Mouse (Mus musculus): ENCODE measurements around the gene Cnn2. TPM values are rescaled to one million over a fixed set of nuclear protein-coding genes. Genes with fewer than 3 reads are reported as not detected.

The Cnn2 gene
- polyA plus RNA-seq, 1 experiment from 2014 or later, result 332 TPM

- peak overlapping the region; percentile 95; the same call in 1 of the 2 replicates for H3K4me2 ChIP-seq (replicated peaks; ENCODE audit: low read depth, low read length)
- H3K9me3 ChIP-seq (ENCODE audit: low read length), result peaks cover 6% of the 10 kb centered on the region; the same call in 1 of the 2 replicates
- no peaks in the 10 kb centered on the region for H3K27me3 ChIP-seq (ENCODE audit: insufficient read depth, low read length)
- 7% methylated on average over 11 of the region's 11 CpGs for WGBS
- peaks cover 14% of the 10 kb centered on the region for H3K36me3 ChIP-seq (ENCODE audit: insufficient read depth, low read length)
- peaks cover 54% of the 10 kb centered on the region for H3K4me1 ChIP-seq (ENCODE audit: insufficient read depth, low read length)
- H3K27ac ChIP-seq (ENCODE audit: low read length), result peak overlapping the region; percentile 96
- ATAC-seq (ENCODE audit: low FRiP score, low TSS enrichment), result no peak
- 0 out of 2 replicates have a peak overlapping the region, but pooled peaks have one; percentile 1 for H3K9ac ChIP-seq (replicated peaks; ENCODE audit: low read length)
- H3K4me3 ChIP-seq (ENCODE audit: low read length), result no peak overlapping the region
Measured at GRCm38 (mm10) chr10:79986963-79987362, 1.4 kb upstream of the Cnn2 start.

DNA sequence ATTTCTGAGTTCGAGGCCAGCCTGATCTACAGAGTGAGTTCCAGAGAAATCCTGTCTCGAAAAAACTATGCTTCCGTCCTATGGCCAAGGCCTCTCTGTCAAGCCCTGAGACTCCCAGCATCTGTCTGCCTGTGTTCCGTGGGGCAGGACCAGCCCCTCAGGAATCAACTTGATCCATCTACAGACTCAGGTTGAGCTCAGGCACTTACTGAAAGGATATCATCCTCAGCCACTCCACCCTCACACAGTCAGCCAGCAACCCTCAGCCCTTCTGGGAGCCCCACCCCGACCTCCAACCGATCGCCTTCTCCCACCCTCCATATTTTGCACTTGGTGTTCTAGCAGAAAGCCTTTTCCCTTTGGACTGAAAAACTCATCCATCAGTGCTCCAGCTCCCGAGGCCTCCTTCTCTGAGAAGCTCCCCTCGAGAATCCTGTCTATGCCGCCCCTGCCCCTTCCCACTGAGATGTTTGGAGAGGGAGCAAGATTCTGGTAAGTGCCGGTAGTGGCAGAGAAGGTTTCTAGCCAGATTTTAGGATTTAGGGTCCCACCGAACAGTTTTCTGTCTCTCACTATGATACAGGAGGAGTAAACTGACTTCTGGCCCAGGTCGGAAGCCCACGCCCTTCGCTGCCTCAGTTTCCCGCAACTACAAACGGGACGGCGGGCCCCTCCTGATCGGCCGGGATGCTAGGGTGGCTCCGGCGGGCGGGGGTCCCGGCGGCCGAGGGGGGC lies 446 bp upstream of the Cnn2 start:
- H3K9me3 ChIP-seq (ENCODE audit: low read length), result peaks cover 6% of the 10 kb centered on the region; the same call in 1 of the 2 replicates
- WGBS, result 10% methylated on average over 27 of the region's 27 CpGs
- H3K4me2 ChIP-seq (replicated peaks; ENCODE audit: low read depth, low read length), result peak overlapping the region; percentile 74
- peak overlapping the region; percentile 94 for H3K27ac ChIP-seq (ENCODE audit: low read length)
- H3K4me3 ChIP-seq (ENCODE audit: low read length), result peak overlapping the region; percentile 81
- H3K27me3 ChIP-seq (ENCODE audit: insufficient read depth, low read length), result no peaks in the 10 kb centered on the region
- H3K9ac ChIP-seq (replicated peaks; ENCODE audit: low read length), result peak overlapping the region; percentile 91
- peaks cover 46% of the 10 kb centered on the region for H3K4me1 ChIP-seq (ENCODE audit: insufficient read depth, low read length)
- peaks cover 23% of the 10 kb centered on the region for H3K36me3 ChIP-seq (ENCODE audit: insufficient read depth, low read length)
- ATAC-seq (ENCODE audit: low FRiP score, low TSS enrichment), result no peak

DNA sequence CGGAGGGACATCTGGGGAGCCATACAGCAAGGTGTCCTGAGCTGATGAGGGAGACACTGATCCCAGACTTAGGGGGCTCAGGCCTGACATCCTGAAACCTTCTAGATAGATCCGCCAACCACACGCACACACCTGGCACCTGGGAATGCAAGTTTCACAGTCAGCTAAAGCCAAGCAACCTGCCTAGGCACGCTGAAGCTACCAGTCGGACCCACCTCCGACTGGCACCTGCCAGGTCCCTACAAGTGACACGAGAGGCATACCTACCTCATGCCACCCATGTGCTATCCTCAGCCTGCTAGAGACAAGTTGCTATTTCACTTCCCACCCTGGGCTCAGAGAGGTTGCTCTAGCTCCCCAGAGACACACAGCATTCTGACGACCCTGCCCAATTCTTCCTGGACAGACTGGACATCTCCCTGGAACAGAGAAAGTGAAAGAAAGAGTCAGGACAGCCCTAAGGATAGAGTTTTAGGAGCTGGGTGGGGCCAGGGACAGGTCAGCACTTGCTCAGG lies 945 bp downstream of the Cnn2 start:
- Histone ChIP-seq H3K4me3 (ENCODE audit: low read length) (peak overlapping the region; percentile 81), H3K27me3 (ENCODE audit: insufficient read depth, low read length) (no peaks in the 10 kb centered on the region), H3K27ac (ENCODE audit: low read length) (peak overlapping the region; percentile 94), H3K9me3 (ENCODE audit: low read length) (peaks cover 6% of the 10 kb centered on the region; the same call in 1 of the 2 replicates), H3K36me3 (ENCODE audit: insufficient read depth, low read length) (peaks cover 35% of the 10 kb centered on the region), H3K4me2 (replicated peaks; ENCODE audit: low read depth, low read length) (peak overlapping the region; percentile 74), H3K9ac (replicated peaks; ENCODE audit: low read length) (peak overlapping the region; percentile 91), H3K4me1 (ENCODE audit: insufficient read depth, low read length) (peaks cover 40% of the 10 kb centered on the region)
- no peak for ATAC-seq (ENCODE audit: low FRiP score, low TSS enrichment)
- 31% methylated on average over 8 of the region's 8 CpGs for WGBS

- Histone ChIP-seq H3K9ac (replicated peaks; ENCODE audit: low read length) (peak overlapping the region; percentile 91), H3K27ac (ENCODE audit: low read length) (peak overlapping the region; percentile 94), H3K4me1 (ENCODE audit: insufficient read depth, low read length) (peaks cover 40% of the 10 kb centered on the region), H3K9me3 (ENCODE audit: low read length) (peaks cover 6% of the 10 kb centered on the region; the same call in 1 of the 2 replicates), H3K27me3 (ENCODE audit: insufficient read depth, low read length) (no peaks in the 10 kb centered on the region), H3K4me3 (ENCODE audit: low read length) (peak overlapping the region; percentile 81), H3K4me2 (replicated peaks; ENCODE audit: low read depth, low read length) (peak overlapping the region; percentile 74), H3K36me3 (ENCODE audit: insufficient read depth, low read length) (peaks cover 41% of the 10 kb centered on the region)
- WGBS, result 9% methylated on average over 15 of the region's 15 CpGs
- no peak for ATAC-seq (ENCODE audit: low FRiP score, low TSS enrichment)
Measured at GRCm38 (mm10) chr10:79989870-79990269, 1.5 kb downstream of the Cnn2 start.

DNA sequence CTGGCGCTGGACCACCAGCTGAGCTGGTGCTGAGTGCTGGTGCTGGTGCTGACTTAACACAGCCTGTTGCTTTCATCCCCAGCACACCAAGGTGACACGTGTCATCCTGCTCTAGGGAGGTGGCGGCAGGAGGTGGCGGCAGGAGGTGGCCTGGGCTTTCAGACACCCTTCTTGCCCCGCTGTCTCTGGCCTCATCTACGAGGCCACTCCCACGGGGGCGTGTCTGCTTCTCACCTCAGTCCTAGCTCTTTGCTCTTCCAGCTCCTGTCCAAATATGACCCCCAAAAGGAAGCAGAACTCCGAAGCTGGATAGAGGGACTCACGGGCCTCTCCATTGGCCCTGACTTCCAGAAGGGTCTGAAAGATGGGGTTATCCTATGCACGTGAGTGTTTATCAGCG lies 2.7 kb downstream of the Cnn2 start:
- H3K27ac ChIP-seq (ENCODE audit: low read length), result no peak overlapping the region
- 64% methylated on average over 12 of the region's 12 CpGs for WGBS
- peak overlapping the region; percentile 20; the same call in 1 of the 2 replicates for H3K4me3 ChIP-seq (ENCODE audit: low read length)
- H3K9ac ChIP-seq (replicated peaks; ENCODE audit: low read length), result no peak overlapping the region
- H3K9me3 ChIP-seq (ENCODE audit: low read length), result peaks cover 6% of the 10 kb centered on the region; the same call in 1 of the 2 replicates
- peak overlapping the region; percentile 38 for H3K4me2 ChIP-seq (replicated peaks; ENCODE audit: low read depth, low read length)
- peaks cover 42% of the 10 kb centered on the region for H3K36me3 ChIP-seq (ENCODE audit: insufficient read depth, low read length)
- H3K4me1 ChIP-seq (ENCODE audit: insufficient read depth, low read length), result peaks cover 35% of the 10 kb centered on the region
- H3K27me3 ChIP-seq (ENCODE audit: insufficient read depth, low read length), result no peaks in the 10 kb centered on the region
- no peak for ATAC-seq (ENCODE audit: low FRiP score, low TSS enrichment)

GRCm38 (mm10) chr10:79991548-79991947 lies 3.2 kb downstream of the Cnn2 start:
- 88% methylated on average over 6 of the region's 6 CpGs for WGBS
- peaks cover 42% of the 10 kb centered on the region for H3K36me3 ChIP-seq (ENCODE audit: insufficient read depth, low read length)
- no peak overlapping the region for H3K9ac ChIP-seq (replicated peaks; ENCODE audit: low read length)
- H3K4me2 ChIP-seq (replicated peaks; ENCODE audit: low read depth, low read length), result no peak overlapping the region; the same call in 1 of the 2 replicates
- no peaks in the 10 kb centered on the region for H3K27me3 ChIP-seq (ENCODE audit: insufficient read depth, low read length)
- no peak overlapping the region for H3K27ac ChIP-seq (ENCODE audit: low read length)
- no peak for ATAC-seq (ENCODE audit: low FRiP score, low TSS enrichment)
- no peak overlapping the region for H3K4me3 ChIP-seq (ENCODE audit: low read length)
- H3K4me1 ChIP-seq (ENCODE audit: insufficient read depth, low read length), result peaks cover 31% of the 10 kb centered on the region
- peaks cover 6% of the 10 kb centered on the region; the same call in 1 of the 2 replicates for H3K9me3 ChIP-seq (ENCODE audit: low read length)

- 81% methylated on average over 16 of the region's 16 CpGs for WGBS
- peaks cover 25% of the 10 kb centered on the region for H3K4me1 ChIP-seq (ENCODE audit: insufficient read depth, low read length)
- no peak overlapping the region for H3K27ac ChIP-seq (ENCODE audit: low read length)
- H3K36me3 ChIP-seq (ENCODE audit: insufficient read depth, low read length), result peaks cover 42% of the 10 kb centered on the region
- H3K9ac ChIP-seq (replicated peaks; ENCODE audit: low read length), result no peak overlapping the region
- no peaks in the 10 kb centered on the region for H3K27me3 ChIP-seq (ENCODE audit: insufficient read depth, low read length)
- H3K4me2 ChIP-seq (replicated peaks; ENCODE audit: low read depth, low read length), result no peak overlapping the region
- no peak overlapping the region for H3K4me3 ChIP-seq (ENCODE audit: low read length)
- H3K9me3 ChIP-seq (ENCODE audit: low read length), result peaks cover 6% of the 10 kb centered on the region; the same call in 1 of the 2 replicates
- ATAC-seq (ENCODE audit: low FRiP score, low TSS enrichment), result no peak
Measured at GRCm38 (mm10) chr10:79994397-79995115, 6.2 kb downstream of the Cnn2 start.

DNA sequence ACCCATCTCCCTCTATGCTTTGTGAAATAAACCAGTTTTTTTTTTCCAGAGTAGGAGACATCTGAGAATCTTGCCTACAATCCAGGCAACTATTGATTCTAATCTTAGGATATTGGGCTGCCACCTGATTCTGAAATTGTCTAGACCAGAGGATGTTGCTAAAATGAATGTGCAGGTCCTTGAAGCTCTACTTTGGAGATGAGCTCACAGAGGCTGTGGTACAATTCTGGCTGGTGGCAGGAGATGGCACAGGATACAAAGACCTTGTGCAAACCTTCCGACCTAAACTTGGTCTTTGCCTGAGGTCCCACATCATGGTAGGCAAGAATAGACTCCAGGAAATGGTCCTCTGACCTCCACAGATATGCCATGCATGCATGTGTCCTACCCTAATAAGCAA lies 7.3 kb downstream of the Cnn2 start:
- Histone ChIP-seq H3K27me3 (ENCODE audit: insufficient read depth, low read length) (no peaks in the 10 kb centered on the region), H3K9ac (replicated peaks; ENCODE audit: low read length) (no peak overlapping the region), H3K36me3 (ENCODE audit: insufficient read depth, low read length) (peaks cover 42% of the 10 kb centered on the region), H3K4me1 (ENCODE audit: insufficient read depth, low read length) (peaks cover 19% of the 10 kb centered on the region), H3K4me2 (replicated peaks; ENCODE audit: low read depth, low read length) (peak overlapping the region; percentile 89; the same call in 1 of the 2 replicates), H3K4me3 (ENCODE audit: low read length) (no peak overlapping the region), H3K9me3 (ENCODE audit: low read length) (peaks cover 6% of the 10 kb centered on the region; the same call in 1 of the 2 replicates), H3K27ac (ENCODE audit: low read length) (no peak overlapping the region)
- ATAC-seq (ENCODE audit: low FRiP score, low TSS enrichment), result no peak
- WGBS, result 89% methylated on average over 1 of the region's 1 CpGs

GRCm38 (mm10) chr10:79996272-79997033 lies 8.1 kb downstream of the Cnn2 start, which contains the start of gene Abca7:
Abca7 (plus strand) TSS chr10:79996494.
- Histone ChIP-seq H3K9me3 (ENCODE audit: low read length) (peaks cover 3% of the 10 kb centered on the region; the same call in 1 of the 2 replicates), H3K9ac (replicated peaks; ENCODE audit: low read length) (peak within 1 kb of the TSS; percentile 65), H3K27me3 (ENCODE audit: insufficient read depth, low read length) (peaks cover 1% of the 10 kb centered on the region; the same call in 1 of the 2 replicates), H3K4me2 (replicated peaks; ENCODE audit: low read depth, low read length) (peak within 1 kb of the TSS; percentile 89), H3K36me3 (ENCODE audit: insufficient read depth, low read length) (peaks cover 34% of the 10 kb centered on the region), H3K4me1 (ENCODE audit: insufficient read depth, low read length) (peaks cover 19% of the 10 kb centered on the region), H3K27ac (ENCODE audit: low read length) (peak within 1 kb of the TSS; percentile 35), H3K4me3 (ENCODE audit: low read length) (peak within 1 kb of the TSS; percentile 55)
- under 1% methylated on average over 34 of the region's 34 CpGs for WGBS
- ATAC-seq (ENCODE audit: low FRiP score, low TSS enrichment), result peak; percentile 90
